ENCODE assay signal across 7 mouse cellular contexts in genomic region chr14:27622923-27623219, GRCm38 (mm10). TPM values are rescaled to one million over a fixed set of nuclear protein-coding genes. Genes with fewer than 3 reads are reported as not detected.
DNase-seq lines count a peak whose midpoint lies in the region; ATAC-seq and TF ChIP-seq lines count a peak whose summit lies in the region.

No protein-coding gene starts in this region.

- DNase-seq in left cerebral cortex, adult 2 months (ENCODE audit: extremely low spot score in 1 of 2, low spot score in 2 of 2), result no peak
- DNase-seq in left cerebral cortex, adult 8-10 months (ENCODE audit: low spot score in 2 of 2), result no peak
- no peak for DNase-seq in layer of hippocampus, postnatal 14 days (ENCODE audit: low spot score in 2 of 2)
- DNase-seq in adrenal gland, adult (ENCODE audit: inconsistent age in 2 of 2, low spot score in 1 of 2), result no peak

- no peaks in the 10 kb centered on the region for H3K36me3 ChIP-seq in forebrain, embryonic 13.5 days (ENCODE audit: poor library complexity, severe bottlenecking)
- no peaks in the 10 kb centered on the region for H3K36me3 ChIP-seq in limb, embryonic 12.5 days

- peaks cover 13% of the 10 kb centered on the region for H3K4me1 ChIP-seq in forebrain, embryonic 13.5 days
- H3K4me1 ChIP-seq in limb, embryonic 12.5 days (replicated peaks), result peaks cover 13% of the 10 kb centered on the region; the same call in 1 of the 2 replicates
- peaks cover 5% of the 10 kb centered on the region; the same call in 1 of the 2 replicates for H3K4me1 ChIP-seq in olfactory bulb, adult 2 months (ENCODE audit: control insufficient read depth, insufficient read depth, low read length)

- peak overlapping the region; percentile 90 for H3K27ac ChIP-seq in left cerebral cortex, adult 2 months
- peak overlapping the region; percentile 84 for H3K27ac ChIP-seq in forebrain, embryonic 13.5 days
- H3K27ac ChIP-seq in limb, embryonic 12.5 days, result no peak overlapping the region
- H3K27ac ChIP-seq in olfactory bulb, adult 2 months (ENCODE audit: insufficient read depth, low read depth, low read length), result 0 out of 2 replicates have a peak overlapping the region, but pooled peaks have one; percentile 3

- H3K4me2 ChIP-seq in forebrain, embryonic 13.5 days, result peak overlapping the region; percentile 86
- H3K4me2 ChIP-seq in limb, embryonic 12.5 days, result peak overlapping the region; percentile 94

- no peak; the same call in 1 of the 2 replicates for ATAC-seq in forebrain, embryonic 13.5 days
- ATAC-seq in limb, embryonic 12.5 days (ENCODE audit: insufficient number of reproducible peaks, insufficient read depth, low FRiP score, low TSS enrichment, low read depth), result no peak

- 0% methylated on average over 6 of the region's 6 CpGs for WGBS in forebrain, embryonic 13.5 days
- 0% methylated on average over 6 of the region's 6 CpGs for WGBS in limb, embryonic 12.5 days
- 1% methylated on average over 6 of the region's 6 CpGs for WGBS in olfactory bulb, adult 2 months

- no peaks in the 10 kb centered on the region for H3K9me3 ChIP-seq in forebrain, embryonic 13.5 days (replicated peaks)
- H3K9me3 ChIP-seq in limb, embryonic 12.5 days, result no peaks in the 10 kb centered on the region

- H3K9ac ChIP-seq in forebrain, embryonic 13.5 days, result peak overlapping the region; percentile 89
- H3K9ac ChIP-seq in limb, embryonic 12.5 days (replicated peaks), result peak overlapping the region; percentile 75

- TF ChIP-seq POLR2A in olfactory bulb, adult 2 months (IDR thresholded peaks at IDR 0.05; ENCODE audit: insufficient read depth, low read depth, low read length), result no peak

- intact Hi-C loops in left cerebral cortex, adult 2 months (cut with DNase I), result no loop called here

- H3K4me3 ChIP-seq in left cerebral cortex, adult 2 months, result peak overlapping the region; percentile 81
- peak overlapping the region; percentile 78 for H3K4me3 ChIP-seq in forebrain, embryonic 13.5 days
- peak overlapping the region; percentile 68 for H3K4me3 ChIP-seq in limb, embryonic 12.5 days (replicated peaks)
- peak overlapping the region; percentile 63 for H3K4me3 ChIP-seq in olfactory bulb, adult 2 months (ENCODE audit: insufficient read depth, low read depth, low read length)

- H3K27me3 ChIP-seq in forebrain, embryonic 13.5 days, result no peaks in the 10 kb centered on the region
- peaks cover 23% of the 10 kb centered on the region for H3K27me3 ChIP-seq in limb, embryonic 12.5 days

- TF ChIP-seq CTCF in left cerebral cortex, adult 2 months (IDR thresholded peaks at IDR 0.05), result no peak
- TF ChIP-seq CTCF in olfactory bulb, adult 2 months (IDR thresholded peaks at IDR 0.05; ENCODE audit: insufficient read depth, low read depth, low read length), result no peak; the same call in 1 of the 2 replicates

RNA-seq across cellular contexts. Expression of gene Erc2, which starts 0.6 kb away (rescaled TPM):
- total RNA-seq in left cerebral cortex, adult 2 months (2021), result 100 to 1,000 TPM; 203 to 224 TPM
- 100 to 1,000 TPM; 179 to 201 (median 190) TPM for total RNA-seq in left cerebral cortex, adult 8-10 months (2022)
- 45.7 and 49.8 TPM in 2 replicates for polyA plus RNA-seq in forebrain, embryonic 13.5 days (2015; fragmentation: Nextera tagmentation; extraction: Ambion mirVana)
- polyA plus RNA-seq in limb, embryonic 12.5 days (2016; fragmentation: Nextera tagmentation; extraction: Ambion mirVana), result 8.1 and 9.3 TPM in 2 replicates
- polyA plus RNA-seq in olfactory bulb, adult 2 months (2012; ENCODE audit: insufficient read depth, insufficient read length, low replicate concordance, missing spikeins), result not detected in 2 replicates
- total RNA-seq in layer of hippocampus, postnatal 14 days (2021), result 100 to 1,000 TPM; 252 to 266 TPM
